Mouse (Mus musculus) lung, adult 2 months (tissue): ENCODE data around the gene Dapk1.

Experiments
- CTCF ChIP-seq: fragments of 200-500 bp; IDR thresholded peaks from 2 replicates; pipeline ENCODE4 v1.5.1; 2011; ENCODE audit warnings: mild to moderate bottlenecking, low read length, control low read depth; ENCODE audit not compliant: insufficient read depth
- POLR2A ChIP-seq: fragments of 200-500 bp; IDR thresholded peaks from 2 replicates; pipeline ENCODE4 v1.6.1; 2011; ENCODE audit warnings: low read depth, mild to moderate bottlenecking, control low read depth, low read length, borderline replicate concordance; ENCODE audit errors: extremely low read depth

GRCm38 (mm10) chr13:60761161-60761560, 159.4 kb downstream of the Dapk1 start:
- no peak for TF ChIP-seq POLR2A
- no peak for TF ChIP-seq CTCF
